Mouse (Mus musculus): ENCODE measurements around the gene Kif16b.

- no peak for TF ChIP-seq CTCF (IDR thresholded peaks at IDR 0.05; ENCODE audit: low read depth)
- TF ChIP-seq EP300 (IDR thresholded peaks at IDR 0.05; ENCODE audit: low read depth), result no peak
Observed at GRCm38 (mm10) chr2:142876636-142877035, 24.7 kb downstream of the Kif16b start.
